Mouse (Mus musculus): ENCODE results near the gene Ccdc74a. TPM values are rescaled to one million over a fixed set of nuclear protein-coding genes. Genes with fewer than 3 reads are reported as not detected.

Ccdc74a gene
- polyA plus RNA-seq, 1 experiment: 112 TPM

GRCm38 (mm10) chr16:17617922-17618565, 28.2 kb upstream of the Ccdc74a start:
- WGBS: 12% methylated on average over 13 of the region's 13 CpGs
- H3K27me3 ChIP-seq (ENCODE audit: control insufficient read depth, insufficient read depth, low read length): no peaks in the 10 kb centered on the region
- no peak overlapping the region for H3K27ac ChIP-seq (ENCODE audit: insufficient read depth, low read length)
- no peak for TF ChIP-seq POLR2A (IDR thresholded peaks at IDR 0.05; ENCODE audit: borderline replicate concordance, insufficient read depth, low read length)
- TF ChIP-seq CTCF (IDR thresholded peaks at IDR 0.05; ENCODE audit: borderline replicate concordance, insufficient read depth, low read depth, low read length): peak; percentile 79
- peaks cover 3% of the 10 kb centered on the region; the same call in 1 of the 2 replicates for H3K4me1 ChIP-seq (ENCODE audit: control insufficient read depth, insufficient read depth, low read length)
- peak; percentile 60 to 71 for DNase-seq
- peak overlapping the region; percentile 33 for H3K4me3 ChIP-seq (replicated peaks; ENCODE audit: insufficient read depth, low read depth, low read length)

- 1% methylated on average over 60 of the region's 60 CpGs for WGBS
- peak within 1 kb of the TSS; percentile 95 for H3K4me3 ChIP-seq (replicated peaks; ENCODE audit: insufficient read depth, low read depth, low read length)
- no peak within 1 kb of the TSS for H3K27ac ChIP-seq (ENCODE audit: insufficient read depth, low read length)
- DNase-seq: peak; percentile 86 to 94
- TF ChIP-seq POLR2A (IDR thresholded peaks at IDR 0.05; ENCODE audit: borderline replicate concordance, insufficient read depth, low read length) (no peak), CTCF (IDR thresholded peaks at IDR 0.05; ENCODE audit: borderline replicate concordance, insufficient read depth, low read depth, low read length) (no peak)
- peaks cover 3% of the 10 kb centered on the region; the same call in 1 of the 2 replicates for H3K4me1 ChIP-seq (ENCODE audit: control insufficient read depth, insufficient read depth, low read length)
- no peaks in the 10 kb centered on the region for H3K27me3 ChIP-seq (ENCODE audit: control insufficient read depth, insufficient read depth, low read length)
Measured at GRCm38 (mm10) chr16:17619198-17620105, 26.8 kb upstream of the Ccdc74a start, which contains the start of gene Smpd4. Gene Smpd4, plus strand, starts transcription at chr16:17619354.

- no peaks in the 10 kb centered on the region for H3K27me3 ChIP-seq (ENCODE audit: control insufficient read depth, insufficient read depth, low read length)
- no peak for TF ChIP-seq POLR2A (IDR thresholded peaks at IDR 0.05; ENCODE audit: borderline replicate concordance, insufficient read depth, low read length)
- no peak for TF ChIP-seq CTCF (IDR thresholded peaks at IDR 0.05; ENCODE audit: borderline replicate concordance, insufficient read depth, low read depth, low read length)
- 100% methylated on average over 1 of the region's 1 CpGs for WGBS
- DNase-seq: no peak
- H3K27ac ChIP-seq (ENCODE audit: insufficient read depth, low read length): no peak overlapping the region
- peaks cover 3% of the 10 kb centered on the region; the same call in 1 of the 2 replicates for H3K4me1 ChIP-seq (ENCODE audit: control insufficient read depth, insufficient read depth, low read length)
- no peak overlapping the region for H3K4me3 ChIP-seq (replicated peaks; ENCODE audit: insufficient read depth, low read depth, low read length)
Measured at GRCm38 (mm10) chr16:17621936-17622335, 24.3 kb upstream of the Ccdc74a start.

GRCm38 (mm10) chr16:17625488-17626268, 20.6 kb upstream of the Ccdc74a start:
- no peaks in the 10 kb centered on the region for H3K4me1 ChIP-seq (ENCODE audit: control insufficient read depth, insufficient read depth, low read length)
- TF ChIP-seq CTCF (IDR thresholded peaks at IDR 0.05; ENCODE audit: borderline replicate concordance, insufficient read depth, low read depth, low read length) (peak; percentile 73; the same call in 1 of the 2 replicates), POLR2A (IDR thresholded peaks at IDR 0.05; ENCODE audit: borderline replicate concordance, insufficient read depth, low read length) (no peak)
- H3K27ac ChIP-seq (ENCODE audit: insufficient read depth, low read length): no peak overlapping the region
- H3K27me3 ChIP-seq (ENCODE audit: control insufficient read depth, insufficient read depth, low read length): no peaks in the 10 kb centered on the region
- 55% methylated on average over 8 of the region's 8 CpGs for WGBS
- H3K4me3 ChIP-seq (replicated peaks; ENCODE audit: insufficient read depth, low read depth, low read length): no peak overlapping the region
- peak in 1 of 2 experiments; percentile 45 for DNase-seq

GRCm38 (mm10) chr16:17626269-17626555, 20.1 kb upstream of the Ccdc74a start:
- H3K4me1 ChIP-seq (ENCODE audit: control insufficient read depth, insufficient read depth, low read length): no peaks in the 10 kb centered on the region
- no peaks in the 10 kb centered on the region for H3K27me3 ChIP-seq (ENCODE audit: control insufficient read depth, insufficient read depth, low read length)
- 97% methylated on average over 5 of the region's 5 CpGs for WGBS
- DNase-seq: no peak
- H3K27ac ChIP-seq (ENCODE audit: insufficient read depth, low read length): no peak overlapping the region
- no peak overlapping the region for H3K4me3 ChIP-seq (replicated peaks; ENCODE audit: insufficient read depth, low read depth, low read length)
- TF ChIP-seq CTCF (IDR thresholded peaks at IDR 0.05; ENCODE audit: borderline replicate concordance, insufficient read depth, low read depth, low read length): no peak
- TF ChIP-seq POLR2A (IDR thresholded peaks at IDR 0.05; ENCODE audit: borderline replicate concordance, insufficient read depth, low read length): no peak

DNA sequence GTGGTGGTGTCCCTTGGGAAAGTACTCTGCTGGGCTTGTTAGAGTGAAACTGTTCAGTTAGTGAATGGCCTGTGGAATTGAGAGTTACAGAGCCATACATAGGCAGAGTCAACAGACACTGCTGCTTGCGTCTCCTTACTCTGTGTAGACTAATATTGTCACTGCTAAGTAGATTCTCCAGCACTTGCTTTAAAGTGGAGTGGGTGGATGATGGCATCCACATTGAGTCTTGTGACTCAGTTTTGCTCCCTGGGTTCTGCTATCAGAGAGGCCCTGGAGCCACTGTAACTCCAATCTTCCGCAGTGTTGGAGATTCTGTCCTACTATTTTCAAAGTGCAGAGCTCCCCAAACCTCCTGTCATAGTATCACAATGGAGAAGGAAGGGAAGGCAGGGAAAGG, 13.7 kb upstream of the Ccdc74a start:
- H3K27ac ChIP-seq (ENCODE audit: insufficient read depth, low read length): no peak overlapping the region
- TF ChIP-seq CTCF (IDR thresholded peaks at IDR 0.05; ENCODE audit: borderline replicate concordance, insufficient read depth, low read depth, low read length) (no peak), POLR2A (IDR thresholded peaks at IDR 0.05; ENCODE audit: borderline replicate concordance, insufficient read depth, low read length) (no peak)
- H3K27me3 ChIP-seq (ENCODE audit: control insufficient read depth, insufficient read depth, low read length): no peaks in the 10 kb centered on the region
- WGBS: 97% methylated on average over 2 of the region's 2 CpGs
- no peak for DNase-seq
- 0 out of 2 replicates have a peak, but pooled peaks cover 2% of the 10 kb centered on the region for H3K4me1 ChIP-seq (ENCODE audit: control insufficient read depth, insufficient read depth, low read length)
- H3K4me3 ChIP-seq (replicated peaks; ENCODE audit: insufficient read depth, low read depth, low read length): no peak overlapping the region

- 0 out of 2 replicates have a peak, but pooled peaks cover 2% of the 10 kb centered on the region for H3K4me1 ChIP-seq (ENCODE audit: control insufficient read depth, insufficient read depth, low read length)
- 73% methylated on average over 8 of the region's 8 CpGs for WGBS
- no peak overlapping the region for H3K27ac ChIP-seq (ENCODE audit: insufficient read depth, low read length)
- no peaks in the 10 kb centered on the region for H3K27me3 ChIP-seq (ENCODE audit: control insufficient read depth, insufficient read depth, low read length)
- no peak for TF ChIP-seq POLR2A (IDR thresholded peaks at IDR 0.05; ENCODE audit: borderline replicate concordance, insufficient read depth, low read length)
- TF ChIP-seq CTCF (IDR thresholded peaks at IDR 0.05; ENCODE audit: borderline replicate concordance, insufficient read depth, low read depth, low read length): no peak; the same call in 1 of the 2 replicates
- H3K4me3 ChIP-seq (replicated peaks; ENCODE audit: insufficient read depth, low read depth, low read length): no peak overlapping the region
- peak in 1 of 2 experiments; percentile 12 for DNase-seq
Measured at GRCm38 (mm10) chr16:17633481-17634181, 12.6 kb upstream of the Ccdc74a start.

Data from cerebellum, adult 2 months (tissue).